Mouse (Mus musculus): ENCODE measurements at regions not wholly inside any gene's neighbourhood (a gene's known extent, or its start where the extent isn't known, plus 50 kb on each side); places are given as distances from the start of the nearest gene placed in this dataset.
A peak's percentile ranks its signal among the peaks of the same experiment; 100 is the strongest.

DNA sequence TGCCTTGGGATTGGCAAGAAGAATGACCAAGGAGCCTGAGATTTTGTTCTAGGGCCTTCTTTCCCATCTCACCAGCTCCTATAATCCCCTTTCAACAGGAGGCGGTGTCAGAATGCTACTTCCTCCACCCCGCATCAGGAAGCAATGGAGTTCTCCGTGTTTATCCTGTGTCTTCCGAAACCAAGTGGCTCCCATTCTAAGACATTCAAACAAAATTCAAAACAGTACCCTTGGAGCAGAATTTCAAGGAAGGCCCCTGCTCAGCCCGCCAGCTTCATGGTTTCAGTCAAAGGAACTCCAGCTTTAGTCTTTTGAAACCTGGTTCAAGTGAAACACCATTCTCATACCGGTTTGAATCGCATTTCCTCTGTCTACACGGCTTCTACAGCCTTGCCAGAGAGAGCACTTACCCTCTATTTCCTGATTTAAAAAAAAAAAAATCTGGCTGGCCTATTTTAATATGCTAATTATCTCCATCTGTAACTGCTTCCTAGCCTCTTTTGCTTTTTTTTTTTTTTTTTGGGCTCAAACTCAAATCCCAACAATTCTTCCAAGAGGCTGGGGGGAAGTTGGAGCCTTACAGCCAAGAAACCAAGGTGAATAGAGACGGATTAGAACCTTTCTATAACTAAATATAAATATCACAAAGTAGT is 167.7 kb upstream of the Fam3c start:
- no peak for ATAC-seq (ENCODE audit: insufficient read depth)

DNA sequence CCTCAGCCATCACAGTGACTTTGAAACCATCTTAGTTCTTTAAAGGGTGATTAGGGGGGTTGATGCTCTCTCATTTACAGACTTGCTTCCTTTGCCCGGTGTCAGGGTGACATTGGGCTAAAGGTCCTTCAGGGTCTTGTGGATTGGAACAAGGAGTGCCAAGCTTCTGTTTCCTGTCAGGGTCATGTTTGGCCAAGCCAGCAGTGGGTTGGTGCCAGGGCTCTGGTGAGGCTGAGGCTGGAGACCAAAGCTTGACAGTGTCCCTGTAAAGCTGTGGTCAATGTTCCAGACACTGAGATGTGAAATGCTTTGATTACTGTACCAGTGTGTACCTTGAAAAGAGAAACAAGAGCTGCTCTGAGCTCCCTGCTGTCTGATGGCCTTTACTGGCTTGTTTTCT is 150.8 kb upstream of the Fam3c start:
- H3K36me3 ChIP-seq (replicated peaks; ENCODE audit: control insufficient read depth, insufficient read depth, low read depth) = no peaks in the 10 kb centered on the region
- H3K9me3 ChIP-seq (ENCODE audit: control insufficient read depth, low read length) = no peaks in the 10 kb centered on the region
- TF ChIP-seq CTCF (IDR thresholded peaks at IDR 0.05; ENCODE audit: low read depth) (no peak), EP300 (IDR thresholded peaks at IDR 0.05; ENCODE audit: low read depth) (no peak)
- H3K4me1 ChIP-seq (replicated peaks; ENCODE audit: control insufficient read depth in 2 of 2, insufficient read depth in 2 of 2, low read length in 1 of 2) = no peaks in the 10 kb centered on the region
- H3K27ac ChIP-seq = no peak overlapping the region
- H3K4me3 ChIP-seq (ENCODE audit: insufficient read depth in 1 of 2, low read depth in 2 of 2, low read length in 2 of 2) = no peak overlapping the region
- ATAC-seq (ENCODE audit: insufficient read depth) = no peak
- 65% methylated on average over 1 of the region's 1 CpGs for WGBS (ENCODE audit: insufficient replicate concordance)
- H3K27me3 ChIP-seq (ENCODE audit: control insufficient read depth, insufficient read depth, low read length) = no peaks in the 10 kb centered on the region
- no peak overlapping the region for H3K4me2 ChIP-seq (ENCODE audit: low read depth)
- no peak overlapping the region for H3K9ac ChIP-seq (replicated peaks)
- DNase-seq (ENCODE audit: low read depth in 3 of 3, low spot score in 3 of 3) = no peak

More for the DNA sequence above, 167.7 kb upstream of the Fam3c start:
- no peak overlapping the region for H3K4me2 ChIP-seq (ENCODE audit: low read depth)
- no peak overlapping the region for H3K9ac ChIP-seq (replicated peaks)
- WGBS (ENCODE audit: insufficient replicate concordance) = 66% methylated on average over 9 of the region's 9 CpGs
- no peak overlapping the region for H3K4me3 ChIP-seq (ENCODE audit: insufficient read depth in 1 of 2, low read depth in 2 of 2, low read length in 2 of 2)
- no peaks in the 10 kb centered on the region for H3K4me1 ChIP-seq (replicated peaks; ENCODE audit: control insufficient read depth in 2 of 2, insufficient read depth in 2 of 2, low read length in 1 of 2)
- no peaks in the 10 kb centered on the region for H3K27me3 ChIP-seq (ENCODE audit: control insufficient read depth, insufficient read depth, low read length)
- no peak overlapping the region for H3K27ac ChIP-seq
- TF ChIP-seq CTCF (IDR thresholded peaks at IDR 0.05; ENCODE audit: low read depth) = no peak
- no peak for TF ChIP-seq EP300 (IDR thresholded peaks at IDR 0.05; ENCODE audit: low read depth)
- no peak for DNase-seq (ENCODE audit: low read depth in 3 of 3, low spot score in 3 of 3)
- H3K9me3 ChIP-seq (ENCODE audit: control insufficient read depth, low read length) = no peaks in the 10 kb centered on the region
- H3K36me3 ChIP-seq (replicated peaks; ENCODE audit: control insufficient read depth, insufficient read depth, low read depth) = no peaks in the 10 kb centered on the region

DNA sequence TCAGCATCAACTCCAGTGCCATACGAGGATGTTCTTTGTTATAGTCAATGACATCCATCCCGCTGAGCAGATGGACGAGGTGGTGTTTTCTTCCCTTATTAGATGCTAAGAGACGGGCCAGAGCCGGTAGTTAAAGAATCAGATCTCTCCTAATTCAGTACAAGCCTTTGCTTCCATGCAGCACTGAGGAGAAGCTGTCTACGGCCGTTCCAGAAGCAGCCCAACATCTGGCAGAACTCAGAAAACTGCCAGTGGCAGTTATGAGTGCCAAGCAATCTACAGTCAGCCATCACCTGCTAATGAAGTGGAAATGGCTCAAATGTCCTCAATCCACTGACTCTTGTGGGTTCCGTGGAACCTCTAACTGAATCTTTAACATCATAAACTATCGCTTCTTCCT is 141.3 kb upstream of the Fam3c start:
- Histone ChIP-seq H3K9me3 (ENCODE audit: control insufficient read depth, low read length) (no peaks in the 10 kb centered on the region), H3K36me3 (replicated peaks; ENCODE audit: control insufficient read depth, insufficient read depth, low read depth) (no peaks in the 10 kb centered on the region), H3K4me2 (ENCODE audit: low read depth) (no peak overlapping the region), H3K27me3 (ENCODE audit: control insufficient read depth, insufficient read depth, low read length) (no peaks in the 10 kb centered on the region), H3K9ac (replicated peaks) (no peak overlapping the region), H3K27ac (no peak overlapping the region), H3K4me3 (ENCODE audit: insufficient read depth in 1 of 2, low read depth in 2 of 2, low read length in 2 of 2) (no peak overlapping the region), H3K4me1 (replicated peaks; ENCODE audit: control insufficient read depth in 2 of 2, insufficient read depth in 2 of 2, low read length in 1 of 2) (no peaks in the 10 kb centered on the region)
- TF ChIP-seq CTCF (IDR thresholded peaks at IDR 0.05; ENCODE audit: low read depth) (no peak), EP300 (IDR thresholded peaks at IDR 0.05; ENCODE audit: low read depth) (no peak)
- no peak for ATAC-seq (ENCODE audit: insufficient read depth)
- 63% methylated on average over 9 of the region's 9 CpGs for WGBS (ENCODE audit: insufficient replicate concordance)
- DNase-seq (ENCODE audit: low read depth in 3 of 3, low spot score in 3 of 3) = no peak

DNA sequence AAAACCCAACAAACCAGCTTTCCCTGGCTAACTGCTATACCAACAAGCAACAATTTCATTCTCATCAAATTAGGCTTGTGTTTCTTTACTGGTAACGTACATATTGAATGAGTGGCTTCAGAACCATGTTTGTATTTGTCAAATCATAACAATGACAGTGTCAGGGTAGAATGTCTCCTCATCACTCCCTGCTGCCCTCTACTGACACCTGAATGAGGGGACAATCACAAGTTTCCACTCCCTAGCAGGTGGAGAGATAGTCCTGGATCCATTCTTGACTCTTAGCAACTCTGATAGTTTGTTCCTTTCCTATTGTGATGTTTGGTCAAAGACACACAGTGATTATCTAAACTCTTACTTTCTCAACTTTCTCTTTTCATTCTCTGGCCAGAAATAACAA is 140.4 kb upstream of the Fam3c start:
- no peak overlapping the region for H3K27ac ChIP-seq
- H3K9me3 ChIP-seq (ENCODE audit: control insufficient read depth, low read length) = no peaks in the 10 kb centered on the region
- H3K9ac ChIP-seq (replicated peaks) = no peak overlapping the region
- TF ChIP-seq EP300 (IDR thresholded peaks at IDR 0.05; ENCODE audit: low read depth) (no peak), CTCF (IDR thresholded peaks at IDR 0.05; ENCODE audit: low read depth) (peak; percentile 10; the same call in 1 of the 2 replicates)
- ATAC-seq (ENCODE audit: insufficient read depth) = no peak
- H3K4me3 ChIP-seq (ENCODE audit: insufficient read depth in 1 of 2, low read depth in 2 of 2, low read length in 2 of 2) = no peak overlapping the region
- no peak overlapping the region for H3K4me2 ChIP-seq (ENCODE audit: low read depth)
- DNase-seq (ENCODE audit: low read depth in 3 of 3, low spot score in 3 of 3) = no peak
- whole genome bisulfite sequencing (ENCODE audit: insufficient replicate concordance) = 53% methylated on average over 1 of the region's 1 CpGs
- no peaks in the 10 kb centered on the region for H3K27me3 ChIP-seq (ENCODE audit: control insufficient read depth, insufficient read depth, low read length)
- H3K4me1 ChIP-seq (replicated peaks; ENCODE audit: control insufficient read depth in 2 of 2, insufficient read depth in 2 of 2, low read length in 1 of 2) = no peaks in the 10 kb centered on the region
- no peaks in the 10 kb centered on the region for H3K36me3 ChIP-seq (replicated peaks; ENCODE audit: control insufficient read depth, insufficient read depth, low read depth)

DNA sequence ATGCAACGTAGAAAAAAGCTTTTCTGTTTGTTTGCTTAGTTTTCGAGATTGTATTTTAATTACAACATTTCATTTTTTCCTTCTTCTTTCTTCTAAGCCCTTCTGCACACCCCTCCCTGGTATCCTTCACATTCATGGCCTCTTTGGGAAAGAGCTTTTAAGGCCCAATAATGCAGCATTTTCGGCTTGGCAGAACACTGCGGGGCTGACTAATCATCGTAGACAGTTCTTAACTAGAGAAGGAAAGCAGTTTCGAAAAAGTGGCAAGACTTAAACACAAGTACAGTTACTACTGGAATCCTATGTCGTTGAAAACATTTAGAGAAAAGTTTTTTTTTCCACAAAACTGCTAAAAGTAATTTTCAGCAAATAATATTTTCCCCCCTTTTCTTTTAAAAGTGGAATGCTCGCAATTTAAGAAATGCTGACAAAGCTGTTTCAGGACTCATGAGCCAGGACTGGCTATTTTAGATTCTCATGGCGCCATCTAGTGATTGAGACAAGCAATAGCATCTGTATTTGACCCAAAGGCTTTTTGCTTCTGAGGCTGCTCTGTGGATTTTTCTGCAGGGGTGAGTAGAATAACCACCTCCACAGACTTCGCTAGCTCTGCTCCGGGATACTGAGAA is 137.7 kb upstream of the Fam3c start:
- no peak for ATAC-seq (ENCODE audit: insufficient read depth)
- peak; percentile 60 for TF ChIP-seq CTCF (IDR thresholded peaks at IDR 0.05; ENCODE audit: low read depth)
- no peak for TF ChIP-seq EP300 (IDR thresholded peaks at IDR 0.05; ENCODE audit: low read depth)
- peak in 2 of 3 experiments; percentile 18 to 28 for DNase-seq (ENCODE audit: low read depth in 3 of 3, low spot score in 3 of 3)
- Histone ChIP-seq H3K4me1 (replicated peaks; ENCODE audit: control insufficient read depth in 2 of 2, insufficient read depth in 2 of 2, low read length in 1 of 2) (peaks cover 0 to 3% of the 10 kb centered on the region in 2 experiments; a peak in 1 of 4 replicates), H3K27ac (no peak overlapping the region), H3K9me3 (ENCODE audit: control insufficient read depth, low read length) (no peaks in the 10 kb centered on the region), H3K4me2 (ENCODE audit: low read depth) (no peak overlapping the region; the same call in 1 of the 2 replicates), H3K27me3 (ENCODE audit: control insufficient read depth, insufficient read depth, low read length) (no peaks in the 10 kb centered on the region), H3K4me3 (ENCODE audit: insufficient read depth in 1 of 2, low read depth in 2 of 2, low read length in 2 of 2) (no peak overlapping the region), H3K9ac (replicated peaks) (no peak overlapping the region), H3K36me3 (replicated peaks; ENCODE audit: control insufficient read depth, insufficient read depth, low read depth) (no peaks in the 10 kb centered on the region)
- 33% methylated on average over 11 of the region's 11 CpGs for WGBS (ENCODE audit: insufficient replicate concordance)
